Mouse (Mus musculus): ENCODE measurements at regions not wholly inside any gene's neighbourhood (a gene's known extent, or its start where the extent isn't known, plus 50 kb on each side); places are given as distances from the start of the nearest gene placed in this dataset.
"Not testable (repeated sequence)": the region's sequence is repeated elsewhere in the genome, so short reads cannot be mapped to it uniquely, and the experiment has no call there.

GRCm38 (mm10) chr3:21947320-21948073 is 129.0 kb upstream of the Tbl1xr1 start:
- intact Hi-C loops (cut with DNase I): no loop called here
- DNase-seq: no peak

GRCm38 (mm10) chr3:21948074-21948659 is 128.3 kb upstream of the Tbl1xr1 start:
- no peak for DNase-seq
- intact Hi-C loops (cut with DNase I): no loop called here

GRCm38 (mm10) chr3:21949459-21949858 is 127.0 kb upstream of the Tbl1xr1 start:
- DNase-seq: no peak
- intact Hi-C loops (cut with DNase I): no loop called here

GRCm38 (mm10) chr3:21950571-21950970 is 125.9 kb upstream of the Tbl1xr1 start:
- DNase-seq: no peak
- intact Hi-C loops (cut with DNase I): loop anchor here (5.0 kb wide), 2 partner anchors 37 to 127 kb away; partner anchors contain the start of gene Tbl1xr1

GRCm38 (mm10) chr3:21951446-21952285 is 124.8 kb upstream of the Tbl1xr1 start:
- no peak for DNase-seq
- intact Hi-C loops (cut with DNase I): loop anchor here (1.0 to 5.0 kb wide), 3 partner anchors 15 to 126 kb away; partner anchors contain the start of gene Tbl1xr1

GRCm38 (mm10) chr3:21952695-21953415 is 123.6 kb upstream of the Tbl1xr1 start:
- peak; percentile 71 to 80 for DNase-seq
- intact Hi-C loops (cut with DNase I): loop anchor here (1.0 to 5.0 kb wide), 3 partner anchors 17 to 124 kb away; partner anchors contain the start of gene Tbl1xr1

- intact Hi-C loops (cut with DNase I): loop anchor here (5.0 kb wide), 2 partner anchors 34 to 124 kb away; partner anchors contain the start of gene Tbl1xr1
- DNase-seq: peak in 1 of 2 experiments; percentile 59
Measured at GRCm38 (mm10) chr3:21953416-21953810, 123.0 kb upstream of the Tbl1xr1 start.

- intact Hi-C loops (cut with DNase I): no loop called here
- DNase-seq: no peak
Measured at GRCm38 (mm10) chr3:21955681-21956080, 120.8 kb upstream of the Tbl1xr1 start.

- DNase-seq: not testable (repeated sequence)
Measured at GRCm38 (mm10) chr3:21957105-21957504, 119.3 kb upstream of the Tbl1xr1 start.

GRCm38 (mm10) chr3:21958595-21959286 is 117.7 kb upstream of the Tbl1xr1 start:
- DNase-seq: no peak
- intact Hi-C loops (cut with DNase I): no loop called here

More at GRCm38 (mm10) chr3:21957105-21957504, 119.3 kb upstream of the Tbl1xr1 start:
- intact Hi-C loops (cut with DNase I): not testable (repeated sequence)

GRCm38 (mm10) chr3:21961091-21961490 is 115.4 kb upstream of the Tbl1xr1 start:
- intact Hi-C loops (cut with DNase I): no loop called here
- no peak for DNase-seq

- DNase-seq: no peak
- intact Hi-C loops (cut with DNase I): no loop called here
Measured at GRCm38 (mm10) chr3:21961746-21962145, 114.7 kb upstream of the Tbl1xr1 start.

GRCm38 (mm10) chr3:21962360-21962782 is 114.1 kb upstream of the Tbl1xr1 start:
- DNase-seq: no peak
- intact Hi-C loops (cut with DNase I): no loop called here

- intact Hi-C loops (cut with DNase I): no loop called here
- no peak for DNase-seq
Measured at GRCm38 (mm10) chr3:21962921-21963732, 113.3 kb upstream of the Tbl1xr1 start.

- no peak for DNase-seq
- intact Hi-C loops (cut with DNase I): no loop called here
Measured at GRCm38 (mm10) chr3:21963733-21964351, 112.6 kb upstream of the Tbl1xr1 start.

GRCm38 (mm10) chr3:21964438-21964837 is 112.0 kb upstream of the Tbl1xr1 start:
- intact Hi-C loops (cut with DNase I): no loop called here
- DNase-seq: no peak

- DNase-seq: no peak
Measured at GRCm38 (mm10) chr3:21965556-21965955, 110.9 kb upstream of the Tbl1xr1 start.

GRCm38 (mm10) chr3:21971731-21972130 is 104.7 kb upstream of the Tbl1xr1 start:
- intact Hi-C loops (cut with DNase I): no loop called here

More at GRCm38 (mm10) chr3:21965556-21965955, 110.9 kb upstream of the Tbl1xr1 start:
- intact Hi-C loops (cut with DNase I): loop anchor here (5.0 kb wide), 1 partner anchor 693 kb away; no protein-coding TSS in a partner anchor

More at GRCm38 (mm10) chr3:21971731-21972130, 104.7 kb upstream of the Tbl1xr1 start:
- no peak for DNase-seq
